Mouse (Mus musculus) midbrain, embryonic 14.5 days (tissue): ENCODE results near the gene Hmbs. TPM values are rescaled to one million over a fixed set of nuclear protein-coding genes. Genes with fewer than 3 reads are reported as not detected.
"Not testable (repeated sequence)": the region's sequence is repeated elsewhere in the genome, so short reads cannot be mapped to it uniquely, and the experiment has no call there.

Experiments
- ATAC-seq: fragments of 200-750 bp; cut with Nextera tagmentation; 2 replicates; pipeline ENCODE4 v1.8.0; 2017; ENCODE audit warnings: moderate number of reproducible peaks, moderate library complexity; ENCODE audit not compliant: low FRiP score, low TSS enrichment
- DNase-seq: peaks from one replicate; pipeline ENCODE4 v3.0.0-alpha.2; 2015
- H3K27ac ChIP-seq: fragments of 300-500 bp; sonication (generic); replicated peaks from 2 replicates; pipeline ENCODE4 v1.5.1; 2014; ENCODE audit warnings: mild to moderate bottlenecking, low read depth, low read length, moderate library complexity
- H3K27me3 ChIP-seq: fragments of 300-500 bp; sonication (generic); 2 replicates; pipeline ENCODE4 v1.6.1; 2014; ENCODE audit warnings: low read length, control low read depth, mixed read lengths; ENCODE audit not compliant: control insufficient read depth, insufficient read depth
- H3K36me3 ChIP-seq: fragments of 300-500 bp; sonication (generic); 2 replicates; pipeline ENCODE4 v1.6.1; 2014; ENCODE audit warnings: low read length, control low read depth; ENCODE audit not compliant: control insufficient read depth, insufficient read depth
- H3K4me1 ChIP-seq: fragments of 300-500 bp; sonication (generic); 2 replicates; pipeline ENCODE4 v1.6.1; 2014; ENCODE audit warnings: mild to moderate bottlenecking, antibody characterized with exemption, low read length, control low read depth; ENCODE audit not compliant: control insufficient read depth, insufficient read depth
- H3K4me2 ChIP-seq: fragments of 300-500 bp; sonication (generic); 2 replicates; pipeline ENCODE4 v1.6.1; 2014; ENCODE audit warnings: mild to moderate bottlenecking, low read length, moderate library complexity
- H3K4me3 ChIP-seq: fragments of 300-500 bp; sonication (generic); replicated peaks from 2 replicates; pipeline ENCODE4 v1.5.1; 2014; ENCODE audit warnings: low read depth, low read length
- H3K9ac ChIP-seq: fragments of 300-500 bp; sonication (generic); replicated peaks from 2 replicates; pipeline ENCODE4 v1.6.1; 2014; ENCODE audit warnings: mild to moderate bottlenecking, low read length, moderate library complexity
- H3K9me3 ChIP-seq: fragments of 300-500 bp; sonication (generic); 2 replicates; pipeline ENCODE4 v1.6.1; 2016; ENCODE audit warnings: low read length, control low read depth, mixed read lengths; ENCODE audit not compliant: control insufficient read depth
- WGBS: fragments of 180-500 bp; shearing (Covaris S2); extraction: QIAGEN DNeasy Blood & Tissue Kit; methylation state at CpG from one replicate; pipeline ENCODE4 v1.1.7; 2014; 5-methylcytosine and 5-hydroxymethylcytosine counted together
- polyA plus RNA-seq: library from polyadenylated mRNA; unstranded; fragments of >200 nt; fragmentation: Nextera tagmentation; extraction: Ambion mirVana; gene quantifications from 2 replicates; pipeline ENCODE4 v1.2.1, GENCODE M21; 2014

Hmbs gene
- polyA plus RNA-seq, 1 experiment from 2014 or later, result 64.7 TPM

- DNase-seq (no peak), ATAC-seq (no peak)
- 94% methylated on average over 6 of the region's 6 CpGs for WGBS
- Histone ChIP-seq H3K36me3 (peaks cover 42% of the 10 kb centered on the region), H3K27ac (no peak overlapping the region), H3K27me3 (no peaks in the 10 kb centered on the region), H3K9me3 (no peaks in the 10 kb centered on the region), H3K4me2 (no peak overlapping the region), H3K4me1 (peaks cover 12% of the 10 kb centered on the region), H3K4me3 (no peak overlapping the region), H3K9ac (no peak overlapping the region)
Measured at GRCm38 (mm10) chr9:44330736-44331135, 13.3 kb downstream of the Hmbs start.

GRCm38 (mm10) chr9:44327926-44328325, 16.1 kb downstream of the Hmbs start:
- Histone ChIP-seq H3K36me3 (peaks cover 33% of the 10 kb centered on the region), H3K9me3 (no peaks in the 10 kb centered on the region), H3K27ac (no peak overlapping the region), H3K4me1 (peaks cover 12% of the 10 kb centered on the region), H3K4me2 (peak overlapping the region; percentile 85), H3K9ac (no peak overlapping the region; the same call in 1 of the 2 replicates), H3K4me3 (peak overlapping the region; percentile 75; the same call in 1 of the 2 replicates), H3K27me3 (no peaks in the 10 kb centered on the region)
- no peak for DNase-seq
- 94% methylated on average over 5 of the region's 5 CpGs for WGBS
- no peak for ATAC-seq

GRCm38 (mm10) chr9:44327064-44327711, 16.8 kb downstream of the Hmbs start:
- H3K4me2 ChIP-seq, result peak overlapping the region; percentile 85
- DNase-seq (peak; percentile 45), ATAC-seq (peak; percentile 21; the same call in 1 of the 2 replicates)
- WGBS, result under 1% methylated on average over 22 of the region's 22 CpGs
- H3K4me1 ChIP-seq, result peaks cover 12% of the 10 kb centered on the region
- no peaks in the 10 kb centered on the region for H3K9me3 ChIP-seq
- H3K4me3 ChIP-seq, result peak overlapping the region; percentile 75
- peaks cover 26% of the 10 kb centered on the region for H3K36me3 ChIP-seq
- peak overlapping the region; percentile 77 for H3K9ac ChIP-seq
- H3K27ac ChIP-seq, result peak overlapping the region; percentile 84
- no peaks in the 10 kb centered on the region for H3K27me3 ChIP-seq

- DNase-seq (peak; percentile 91), ATAC-seq (peak; percentile 91)
- peak overlapping the region; percentile 85 for H3K4me2 ChIP-seq
- under 1% methylated on average over 38 of the region's 38 CpGs for WGBS
- H3K4me3 ChIP-seq, result peak overlapping the region; percentile 75
- peaks cover 21% of the 10 kb centered on the region for H3K36me3 ChIP-seq
- peak overlapping the region; percentile 84 for H3K27ac ChIP-seq
- H3K27me3 ChIP-seq, result no peaks in the 10 kb centered on the region
- H3K4me1 ChIP-seq, result peaks cover 12% of the 10 kb centered on the region
- no peaks in the 10 kb centered on the region for H3K9me3 ChIP-seq
- H3K9ac ChIP-seq, result peak overlapping the region; percentile 77
Measured at GRCm38 (mm10) chr9:44326371-44327063, 17.5 kb downstream of the Hmbs start.

- ATAC-seq (peak; percentile 58; the same call in 1 of the 2 replicates), DNase-seq (no peak)
- H3K27me3 ChIP-seq, result no peaks in the 10 kb centered on the region
- 4% methylated on average over 12 of the region's 12 CpGs for WGBS
- peak within 1 kb of the TSS; percentile 77 for H3K9ac ChIP-seq
- peaks cover 15% of the 10 kb centered on the region for H3K36me3 ChIP-seq
- H3K4me3 ChIP-seq, result peak within 1 kb of the TSS; percentile 75
- H3K27ac ChIP-seq, result peak within 1 kb of the TSS; percentile 84
- no peaks in the 10 kb centered on the region for H3K9me3 ChIP-seq
- H3K4me2 ChIP-seq, result peak within 1 kb of the TSS; percentile 85
- H3K4me1 ChIP-seq, result peaks cover 15% of the 10 kb centered on the region
Measured at GRCm38 (mm10) chr9:44325768-44326370, 18.2 kb downstream of the Hmbs start, which contains the start of gene Dpagt1. Gene Dpagt1, plus strand, starts transcription at chr9:44326019.

- peaks cover 20% of the 10 kb centered on the region for H3K4me1 ChIP-seq
- peak overlapping the region; percentile 75 for H3K4me3 ChIP-seq
- not testable (repeated sequence) for DNase-seq, H3K27me3 ChIP-seq, ATAC-seq, H3K9me3 ChIP-seq
- H3K4me2 ChIP-seq, result peak overlapping the region; percentile 85
- peaks cover 14% of the 10 kb centered on the region for H3K36me3 ChIP-seq
- WGBS, result 55% methylated on average over 7 of the region's 8 CpGs
- H3K27ac ChIP-seq, result peak overlapping the region; percentile 84
- H3K9ac ChIP-seq, result peak overlapping the region; percentile 77; the same call in 1 of the 2 replicates
Measured at GRCm38 (mm10) chr9:44325032-44325767, 18.8 kb downstream of the Hmbs start.

GRCm38 (mm10) chr9:44324147-44324546, 19.9 kb downstream of the Hmbs start:
- Histone ChIP-seq H3K9ac (no peak overlapping the region), H3K4me2 (no peak overlapping the region), H3K27ac (no peak overlapping the region), H3K4me1 (peaks cover 23% of the 10 kb centered on the region), H3K27me3 (no peaks in the 10 kb centered on the region), H3K36me3 (peaks cover 5% of the 10 kb centered on the region; the same call in 1 of the 2 replicates), H3K4me3 (no peak overlapping the region), H3K9me3 (no peaks in the 10 kb centered on the region)
- no peak for ATAC-seq
- DNase-seq, result no peak
- 80% methylated on average over 6 of the region's 6 CpGs for WGBS

- WGBS, result 72% methylated on average over 4 of the region's 4 CpGs
- DNase-seq, H3K9me3 ChIP-seq, H3K4me3 ChIP-seq, H3K27me3 ChIP-seq, ATAC-seq, H3K27ac ChIP-seq, H3K9ac ChIP-seq, H3K4me2 ChIP-seq, H3K36me3 ChIP-seq: not testable (repeated sequence)
- H3K4me1 ChIP-seq, result peaks cover 28% of the 10 kb centered on the region
Measured at GRCm38 (mm10) chr9:44323656-44324055, 20.4 kb downstream of the Hmbs start.
